Mouse (Mus musculus) forebrain, embryonic 10.5 days (tissue): ENCODE data around the gene Sly. TPM values are rescaled to one million over a fixed set of nuclear protein-coding genes. Genes with fewer than 3 reads are reported as not detected.
"Not testable (repeated sequence)": the region's sequence is repeated elsewhere in the genome, so short reads cannot be mapped to it uniquely, and the experiment has no call there.

Experiments
- DNase-seq: peaks from one replicate; pipeline ENCODE4 v3.0.0-alpha.2; 2017; ENCODE audit warnings: low spot score; ENCODE audit errors: extremely low spot score
- H3K27ac ChIP-seq: fragments of 300-500 bp; sonication (generic); 2 replicates; pipeline ENCODE4 v1.5.1; 2016; ENCODE audit warnings: mild to moderate bottlenecking
- H3K27me3 ChIP-seq: fragments of 300-500 bp; sonication (generic); 2 replicates; pipeline ENCODE4 v1.6.1; 2016; ENCODE audit warnings: mild to moderate bottlenecking; ENCODE audit not compliant: poor library complexity, severe bottlenecking
- H3K36me3 ChIP-seq: fragments of 300-500 bp; sonication (generic); replicated peaks from 2 replicates; pipeline ENCODE4 v1.6.1; 2016; ENCODE audit warnings: mild to moderate bottlenecking, moderate library complexity
- H3K4me1 ChIP-seq: fragments of 300-500 bp; sonication (generic); 2 replicates; pipeline ENCODE4 v1.6.1; 2016
- H3K4me3 ChIP-seq: fragments of 300-500 bp; sonication (generic); 2 replicates; pipeline ENCODE4 v1.5.1; 2016; ENCODE audit warnings: mild to moderate bottlenecking, moderate library complexity
- H3K9me3 ChIP-seq: fragments of 300-500 bp; sonication (generic); 2 replicates; pipeline ENCODE4 v1.6.1; 2016; ENCODE audit warnings: mild to moderate bottlenecking, moderate library complexity
- WGBS: fragments of 180-500 bp; shearing (Covaris S2); methylation state at CpG from one replicate; pipeline ENCODE4 v1.1.7; 2016; 5-methylcytosine and 5-hydroxymethylcytosine counted together
- polyA plus RNA-seq: library from polyadenylated mRNA; unstranded; fragments of >200 nt; fragmentation: Nextera tagmentation; extraction: Ambion mirVana; gene quantifications from 2 replicates; pipeline ENCODE4 v1.2.1, GENCODE M21; 2016

Sly gene
- polyA plus RNA-seq: not detected in 2 replicates

- not testable (repeated sequence) for H3K9me3 ChIP-seq, H3K4me1 ChIP-seq, H3K27ac ChIP-seq, H3K36me3 ChIP-seq, H3K4me3 ChIP-seq, H3K27me3 ChIP-seq, DNase-seq
- WGBS: no CpG with 5 or more reads among the region's 5 CpGs
These were observed at the start of gene Sly for GRCm38 (mm10) chrY:57186888-57187287. TSS of gene Sly (plus strand) at chrY:57187188.
